Mouse (Mus musculus) left cerebral cortex, adult 8-10 months (tissue): Measurements from ENCODE around the gene Cpne6. TPM values are rescaled to one million over a fixed set of nuclear protein-coding genes. Genes with fewer than 3 reads are reported as not detected.

Source experiments
- DNase-seq, 2 experiments: peaks; one replicate each; pipeline ENCODE4 v3.0.0; 2022; ENCODE audit warnings: low spot score in 2 of 2
- total RNA-seq, 4 experiments: library from RNA; stranded (reverse); gene quantifications; 2 replicates each; pipeline ENCODE4 v1.2.4; 2022

The Cpne6 gene
- total RNA-seq = 100 to 1,000 TPM; 151 to 192 (median 180) TPM

- DNase-seq = peak in 1 of 2 experiments; percentile 77
Observed at GRCm38 (mm10) chr14:55510125-55510731, at the start of gene Cpne6. Gene Cpne6, plus strand, starts transcription at chr14:55510445.

GRCm38 (mm10) chr14:55461757-55462156 is 48.5 kb upstream of the Cpne6 start:
- DNase-seq = no peak

GRCm38 (mm10) chr14:55466481-55466880 is 43.8 kb upstream of the Cpne6 start:
- DNase-seq = no peak

- no peak for DNase-seq
Observed at GRCm38 (mm10) chr14:55467108-55467507, 43.1 kb upstream of the Cpne6 start.

GRCm38 (mm10) chr14:55468301-55468741 is 41.9 kb upstream of the Cpne6 start:
- no peak for DNase-seq

GRCm38 (mm10) chr14:55469041-55469440 is 41.2 kb upstream of the Cpne6 start:
- no peak for DNase-seq

- DNase-seq = no peak
Observed at GRCm38 (mm10) chr14:55469821-55470220, 40.4 kb upstream of the Cpne6 start.

GRCm38 (mm10) chr14:55470806-55471205 is 39.4 kb upstream of the Cpne6 start:
- DNase-seq = no peak

- DNase-seq = no peak
Observed at GRCm38 (mm10) chr14:55475654-55476053, 34.6 kb upstream of the Cpne6 start.

- no peak for DNase-seq
Observed at GRCm38 (mm10) chr14:55477421-55477820, 32.8 kb upstream of the Cpne6 start.

GRCm38 (mm10) chr14:55477829-55478228 is 32.4 kb upstream of the Cpne6 start:
- DNase-seq = no peak

- DNase-seq = peak; percentile 58 to 68
Observed at GRCm38 (mm10) chr14:55478651-55479599, 31.3 kb upstream of the Cpne6 start, which contains the start of gene Dhrs4. Gene Dhrs4, plus strand, starts transcription at chr14:55478758.

- no peak for DNase-seq
Observed at GRCm38 (mm10) chr14:55479629-55480028, 30.6 kb upstream of the Cpne6 start.

- DNase-seq = no peak
Observed at GRCm38 (mm10) chr14:55484430-55485085, 25.7 kb upstream of the Cpne6 start.

GRCm38 (mm10) chr14:55486836-55487235 is 23.4 kb upstream of the Cpne6 start:
- no peak for DNase-seq

GRCm38 (mm10) chr14:55490361-55491201 is 19.7 kb upstream of the Cpne6 start, which contains the start of gene Carmil3:
Gene Carmil3, plus strand, starts transcription at chr14:55490651.
- peak; percentile 69 to 86 for DNase-seq

- DNase-seq = peak; percentile 45 to 66
Observed at GRCm38 (mm10) chr14:55491291-55491833, 18.9 kb upstream of the Cpne6 start.

- no peak for DNase-seq
Observed at GRCm38 (mm10) chr14:55492103-55492502, 18.1 kb upstream of the Cpne6 start.

- DNase-seq = no peak
Observed at GRCm38 (mm10) chr14:55495509-55496240, 14.6 kb upstream of the Cpne6 start.
